Mouse (Mus musculus) midbrain, embryonic 11.5 days (tissue): ENCODE data around the gene Gm6377. TPM values are rescaled to one million over a fixed set of nuclear protein-coding genes. Genes with fewer than 3 reads are reported as not detected.

ENCODE experiments used
- ATAC-seq: fragments of 200-750 bp; cut with Nextera tagmentation; 2 replicates; pipeline ENCODE4 v1.8.0; 2017; ENCODE audit warnings: moderate TSS enrichment, moderate library complexity; ENCODE audit not compliant: low FRiP score
- DNase-seq: peaks from one replicate; pipeline ENCODE4 v3.0.0; 2015; ENCODE audit warnings: low spot score; ENCODE audit errors: missing footprints
- H3K27ac ChIP-seq: fragments of 300-500 bp; sonication (generic); 2 replicates; pipeline ENCODE4 v1.5.1; 2014; ENCODE audit warnings: low read depth, low read length
- H3K27me3 ChIP-seq: fragments of 300-500 bp; sonication (generic); 2 replicates; pipeline ENCODE4 v1.6.1; 2014; ENCODE audit warnings: mild to moderate bottlenecking, low read length, moderate library complexity, mixed read lengths; ENCODE audit not compliant: control insufficient read depth, insufficient read depth
- H3K36me3 ChIP-seq: fragments of 300-500 bp; sonication (generic); 2 replicates; pipeline ENCODE4 v1.6.1; 2014; ENCODE audit warnings: mild to moderate bottlenecking, low read length, moderate library complexity, mixed read lengths; ENCODE audit not compliant: control insufficient read depth, insufficient read depth
- H3K4me1 ChIP-seq: fragments of 300-500 bp; sonication (generic); 2 replicates; pipeline ENCODE4 v1.6.1; 2014; ENCODE audit warnings: low read length; ENCODE audit not compliant: control insufficient read depth, insufficient read depth
- H3K4me2 ChIP-seq: fragments of 300-500 bp; sonication (generic); 2 replicates; pipeline ENCODE4 v1.6.1; 2014; ENCODE audit warnings: mild to moderate bottlenecking, moderate library complexity
- H3K4me3 ChIP-seq: fragments of 300-500 bp; sonication (generic); 2 replicates; pipeline ENCODE4 v1.5.1; 2014; ENCODE audit warnings: low read depth, low read length
- H3K9ac ChIP-seq: fragments of 300-500 bp; sonication (generic); 2 replicates; pipeline ENCODE4 v1.6.1; 2014; ENCODE audit warnings: low read length
- H3K9me3 ChIP-seq: fragments of 300-500 bp; sonication (generic); 2 replicates; pipeline ENCODE4 v1.6.1; 2016; ENCODE audit warnings: low read length; ENCODE audit not compliant: control insufficient read depth
- WGBS: fragments of 180-500 bp; shearing (Covaris S2); extraction: QIAGEN DNeasy Blood & Tissue Kit; methylation state at CpG from one replicate; pipeline ENCODE4 v1.1.7; 2014; 5-methylcytosine and 5-hydroxymethylcytosine counted together
- polyA plus RNA-seq: library from polyadenylated mRNA; unstranded; fragments of >200 nt; fragmentation: Nextera tagmentation; extraction: Ambion mirVana; gene quantifications from 2 replicates; pipeline ENCODE4 v1.2.1, GENCODE M21; 2014

The Gm6377 gene
- 0.07 and 0.15 TPM in 2 replicates for polyA plus RNA-seq

DNA sequence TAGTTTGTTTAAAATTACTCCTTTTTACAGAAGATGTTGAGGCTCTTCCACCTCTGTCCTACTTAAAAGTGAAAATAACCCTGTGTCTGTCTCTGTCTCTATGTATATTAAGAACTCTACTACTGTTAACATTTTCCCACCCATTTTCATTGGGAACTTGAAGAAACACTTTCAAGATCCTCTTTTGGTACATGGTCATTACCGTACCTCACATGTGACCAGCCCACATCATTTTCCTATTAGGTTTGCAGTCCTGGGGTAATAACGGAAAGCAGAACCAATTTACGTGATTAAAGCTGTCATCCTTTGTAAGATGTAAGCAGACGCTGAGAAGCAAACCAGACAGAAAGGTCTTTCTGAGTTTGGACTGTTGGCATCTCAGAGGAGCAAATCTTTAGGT lies at the start of gene Gm6377:
TSS of gene Gm6377 (plus strand) at position 289 of the 400 bp plus-strand sequence.
- H3K36me3 ChIP-seq: no peaks in the 10 kb centered on the region
- no peak within 1 kb of the TSS for H3K27ac ChIP-seq
- H3K4me2 ChIP-seq: no peak within 1 kb of the TSS
- H3K4me3 ChIP-seq: no peak within 1 kb of the TSS
- no peak for ATAC-seq
- H3K27me3 ChIP-seq: no peaks in the 10 kb centered on the region
- 82% methylated on average over 4 of the region's 4 CpGs for WGBS
- H3K4me1 ChIP-seq: no peaks in the 10 kb centered on the region
- H3K9ac ChIP-seq: no peak within 1 kb of the TSS
- no peak for DNase-seq
- H3K9me3 ChIP-seq: no peaks in the 10 kb centered on the region

DNA sequence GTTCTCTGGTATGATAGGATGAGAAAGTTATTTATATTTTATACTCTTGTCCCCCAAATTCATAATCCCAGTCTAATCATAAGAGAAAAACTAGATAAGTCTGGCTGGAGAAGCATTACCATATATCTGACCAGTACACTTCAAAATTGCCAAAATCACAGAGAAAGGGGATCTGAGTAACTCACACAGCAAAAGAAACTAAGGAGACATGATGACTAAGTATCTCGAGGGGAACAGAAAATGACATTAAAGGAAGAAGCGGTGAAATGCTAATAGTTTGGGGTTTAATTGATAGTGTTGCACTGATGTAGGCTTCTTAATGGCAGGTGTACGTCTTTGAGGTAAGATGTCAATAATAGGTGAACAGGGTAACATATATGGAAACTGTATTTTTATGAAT lies 49.4 kb upstream of the Gm6377 start:
- H3K27ac ChIP-seq: no peak overlapping the region
- DNase-seq (no peak), ATAC-seq (no peak)
- WGBS: 83% methylated on average over 3 of the region's 3 CpGs
- no peaks in the 10 kb centered on the region for H3K4me1 ChIP-seq
- H3K9ac ChIP-seq: no peak overlapping the region
- no peak overlapping the region for H3K4me2 ChIP-seq
- H3K36me3 ChIP-seq: no peaks in the 10 kb centered on the region
- H3K27me3 ChIP-seq: no peaks in the 10 kb centered on the region
- no peak overlapping the region for H3K4me3 ChIP-seq
- no peaks in the 10 kb centered on the region for H3K9me3 ChIP-seq

DNA sequence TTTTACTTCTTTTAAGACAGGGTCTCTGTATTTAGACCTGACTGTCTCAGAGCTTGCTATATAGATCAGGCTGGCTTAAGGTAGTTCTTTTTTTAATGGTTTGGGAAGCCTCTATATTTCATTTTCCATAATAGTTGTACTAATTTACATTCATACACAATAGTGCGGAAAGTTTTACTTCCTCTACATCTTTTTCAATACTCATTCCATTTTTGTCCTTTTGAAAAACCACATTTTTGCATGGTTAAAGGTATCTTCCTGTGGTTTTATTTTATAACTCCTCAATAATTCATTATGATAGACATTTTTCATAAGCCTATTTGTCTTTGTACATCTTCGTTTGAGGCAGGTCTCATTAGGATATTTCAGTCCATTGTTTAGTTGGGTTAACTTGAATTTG lies 45.3 kb upstream of the Gm6377 start:
- no peaks in the 10 kb centered on the region for H3K4me1 ChIP-seq
- H3K36me3 ChIP-seq: no peaks in the 10 kb centered on the region
- no peak overlapping the region for H3K27ac ChIP-seq
- no peak overlapping the region for H3K4me2 ChIP-seq
- H3K9me3 ChIP-seq: no peaks in the 10 kb centered on the region
- H3K27me3 ChIP-seq: no peaks in the 10 kb centered on the region
- ATAC-seq (no peak), DNase-seq (no peak)
- no peak overlapping the region for H3K4me3 ChIP-seq
- 97% methylated on average over 2 of the region's 2 CpGs for WGBS
- H3K9ac ChIP-seq: no peak overlapping the region

DNA sequence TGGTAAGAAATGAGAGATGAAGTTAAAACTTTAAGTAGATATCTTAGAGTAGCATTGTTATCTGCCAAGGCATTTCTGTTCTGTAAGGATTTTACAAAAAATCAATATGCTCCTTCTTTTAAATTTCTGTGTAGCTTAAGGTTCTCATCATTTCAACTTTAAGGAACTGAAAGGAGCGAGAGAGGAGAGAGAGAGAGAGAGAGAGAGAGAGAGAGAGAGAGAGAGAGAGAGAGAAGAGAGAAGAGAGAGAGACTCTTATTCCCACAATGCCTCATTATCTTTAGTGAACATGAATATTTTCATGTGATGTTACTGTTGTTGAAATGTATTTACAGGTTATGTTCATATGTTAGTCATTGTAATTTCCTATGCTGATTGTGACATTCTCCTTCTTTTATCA lies 36.2 kb upstream of the Gm6377 start:
- Histone ChIP-seq H3K9ac (no peak overlapping the region), H3K4me2 (no peak overlapping the region), H3K36me3 (no peaks in the 10 kb centered on the region), H3K4me3 (no peak overlapping the region), H3K9me3 (no peaks in the 10 kb centered on the region), H3K27ac (no peak overlapping the region), H3K27me3 (no peaks in the 10 kb centered on the region), H3K4me1 (no peaks in the 10 kb centered on the region)
- ATAC-seq (no peak), DNase-seq (no peak)
- WGBS: 100% methylated on average over 1 of the region's 1 CpGs

DNA sequence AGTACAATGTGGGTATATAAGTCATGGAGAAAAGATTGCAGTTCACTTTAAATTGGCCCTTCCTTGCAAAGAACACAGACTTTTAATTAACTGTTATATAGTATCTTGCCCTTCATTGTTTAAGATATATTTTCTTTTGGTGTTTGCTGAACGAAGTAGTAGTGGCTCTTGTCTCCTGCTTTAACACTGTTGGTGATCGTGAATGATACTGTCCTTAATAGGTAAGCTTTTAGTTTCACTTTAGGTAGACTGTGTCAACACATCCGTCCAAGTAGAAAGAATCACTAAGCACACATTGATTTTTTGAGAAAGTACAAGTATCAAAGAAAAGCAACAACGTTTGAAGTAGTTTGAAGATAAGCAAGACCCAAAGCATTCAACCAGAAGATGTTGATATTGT lies 35.7 kb upstream of the Gm6377 start:
- no peak overlapping the region for H3K9ac ChIP-seq
- 78% methylated on average over 4 of the region's 4 CpGs for WGBS
- H3K4me3 ChIP-seq: no peak overlapping the region
- no peaks in the 10 kb centered on the region for H3K4me1 ChIP-seq
- H3K27ac ChIP-seq: no peak overlapping the region
- DNase-seq (no peak), ATAC-seq (no peak)
- no peaks in the 10 kb centered on the region for H3K9me3 ChIP-seq
- H3K27me3 ChIP-seq: no peaks in the 10 kb centered on the region
- H3K4me2 ChIP-seq: no peak overlapping the region
- no peaks in the 10 kb centered on the region for H3K36me3 ChIP-seq

DNA sequence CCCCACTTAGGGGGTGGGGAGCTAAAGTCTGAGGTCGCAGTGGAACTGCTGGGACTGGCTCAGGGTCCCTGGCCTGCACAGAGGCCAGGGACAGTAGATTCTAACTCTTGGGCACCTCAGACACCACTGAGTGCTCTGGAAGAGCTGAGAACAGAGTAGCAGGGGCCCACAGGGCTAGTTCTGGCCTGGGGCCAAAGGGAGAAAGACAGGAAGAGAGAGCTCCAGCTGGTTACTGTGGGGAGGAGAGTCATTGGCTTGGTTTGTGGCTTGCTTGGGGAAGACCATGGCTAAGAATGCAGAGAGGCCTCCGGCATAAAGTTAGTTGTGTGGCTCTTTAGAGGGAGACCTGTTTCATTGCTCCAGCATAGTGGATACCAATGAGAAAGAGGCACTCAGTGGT lies 21.5 kb upstream of the Gm6377 start:
- H3K9me3 ChIP-seq: no peaks in the 10 kb centered on the region
- H3K27ac ChIP-seq: no peak overlapping the region
- no peaks in the 10 kb centered on the region for H3K36me3 ChIP-seq
- no peaks in the 10 kb centered on the region for H3K4me1 ChIP-seq
- no peaks in the 10 kb centered on the region for H3K27me3 ChIP-seq
- ATAC-seq: no peak
- no peak overlapping the region for H3K4me3 ChIP-seq
- no peak overlapping the region for H3K9ac ChIP-seq
- WGBS: 75% methylated on average over 2 of the region's 2 CpGs
- no peak for DNase-seq
- H3K4me2 ChIP-seq: no peak overlapping the region

DNA sequence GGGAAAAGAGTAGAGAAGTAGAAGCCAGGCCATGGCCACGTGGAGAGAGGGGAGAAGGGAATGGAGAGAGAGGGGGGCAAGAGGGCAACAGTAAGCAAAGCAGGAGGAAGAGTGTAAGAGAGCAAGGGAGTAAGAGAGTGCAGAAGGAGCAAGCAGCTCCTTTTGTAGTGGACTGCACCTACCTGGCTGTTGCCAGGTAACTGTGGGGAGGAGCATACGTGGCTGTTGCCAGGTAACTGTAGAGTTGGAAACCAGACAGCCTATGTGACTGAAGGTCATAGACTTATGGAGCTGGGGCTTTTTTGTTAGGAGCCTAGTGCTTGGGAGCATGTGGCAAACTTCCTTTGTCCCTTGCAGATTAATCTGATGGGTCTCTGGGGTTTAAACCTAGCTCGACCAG lies 21.1 kb upstream of the Gm6377 start:
- H3K4me1 ChIP-seq: no peaks in the 10 kb centered on the region
- 39% methylated on average over 3 of the region's 3 CpGs for WGBS
- no peak overlapping the region for H3K27ac ChIP-seq
- H3K36me3 ChIP-seq: no peaks in the 10 kb centered on the region
- no peak overlapping the region for H3K9ac ChIP-seq
- no peak overlapping the region for H3K4me3 ChIP-seq
- ATAC-seq: no peak
- H3K27me3 ChIP-seq: no peaks in the 10 kb centered on the region
- no peaks in the 10 kb centered on the region for H3K9me3 ChIP-seq
- DNase-seq: no peak
- no peak overlapping the region for H3K4me2 ChIP-seq

DNA sequence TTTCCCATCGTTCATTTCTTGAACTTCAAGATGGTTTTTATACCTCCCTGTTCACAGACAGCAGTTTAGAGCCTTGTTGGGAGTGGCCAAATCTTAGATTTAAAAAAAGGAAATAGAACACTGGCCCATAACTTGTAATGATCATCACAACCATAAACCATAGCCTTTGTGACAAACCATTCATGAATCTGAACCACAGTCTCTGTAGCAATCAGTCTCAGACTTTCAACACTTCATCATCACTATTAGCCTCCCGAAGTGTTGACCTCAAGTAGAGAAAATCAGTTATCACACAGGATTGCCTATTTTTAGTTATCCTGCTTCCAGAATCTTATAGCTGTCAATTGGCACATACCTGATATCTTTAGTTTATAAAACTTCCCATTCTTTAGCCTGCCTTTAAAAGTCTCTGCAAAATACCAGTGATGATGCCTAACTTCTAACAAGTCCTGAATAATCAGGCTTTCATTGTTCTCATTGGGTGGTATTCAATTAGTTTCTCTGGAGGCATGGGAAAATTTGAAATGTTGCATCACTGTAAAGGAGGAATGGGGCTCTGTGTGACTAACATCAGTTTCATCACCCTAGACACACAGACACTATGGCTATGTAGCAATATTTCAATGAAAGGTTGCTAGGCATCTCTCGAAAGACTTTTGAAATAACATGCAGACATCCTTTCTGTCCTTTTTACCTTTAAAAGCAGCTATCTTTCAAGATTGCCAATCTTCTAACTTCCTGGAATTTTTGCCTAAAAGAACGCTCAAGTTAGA lies 11.7 kb upstream of the Gm6377 start:
- WGBS: 84% methylated on average over 4 of the region's 4 CpGs
- Histone ChIP-seq H3K4me2 (no peak overlapping the region), H3K27me3 (no peaks in the 10 kb centered on the region), H3K4me3 (no peak overlapping the region), H3K9ac (no peak overlapping the region), H3K4me1 (no peaks in the 10 kb centered on the region), H3K9me3 (no peaks in the 10 kb centered on the region), H3K27ac (no peak overlapping the region), H3K36me3 (no peaks in the 10 kb centered on the region)
- DNase-seq: no peak
- no peak for ATAC-seq

DNA sequence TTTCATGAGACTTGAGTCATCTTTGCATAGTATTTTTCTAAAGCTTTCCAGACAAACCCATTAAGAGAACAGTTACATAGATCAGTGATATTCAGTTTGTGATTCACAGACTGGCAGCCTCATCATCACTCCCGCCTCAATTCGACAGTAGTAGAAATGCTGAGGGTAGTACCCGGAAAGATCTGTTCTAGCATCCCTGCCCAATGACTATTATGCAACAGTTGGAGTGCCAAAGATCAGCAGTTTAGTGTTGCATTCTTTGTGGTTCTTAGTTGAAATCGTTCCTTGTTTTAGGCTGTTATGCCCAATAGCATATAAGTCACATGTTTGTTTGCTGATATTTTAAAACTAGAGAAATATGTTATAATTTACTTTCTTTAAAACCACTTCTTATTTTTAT lies 6.9 kb upstream of the Gm6377 start:
- Histone ChIP-seq H3K36me3 (no peaks in the 10 kb centered on the region), H3K27ac (no peak overlapping the region), H3K4me2 (no peak overlapping the region), H3K9ac (no peak overlapping the region), H3K4me1 (no peaks in the 10 kb centered on the region), H3K9me3 (no peaks in the 10 kb centered on the region), H3K4me3 (no peak overlapping the region), H3K27me3 (no peaks in the 10 kb centered on the region)
- ATAC-seq (no peak), DNase-seq (no peak)
- 91% methylated on average over 4 of the region's 4 CpGs for WGBS
